Mouse (Mus musculus) neutrophil, adult 83 days (primary cell): ENCODE measurements around the gene Ap2a2. TPM values are rescaled to one million over a fixed set of nuclear protein-coding genes. Genes with fewer than 3 reads are reported as not detected.

Source experiments
- total RNA-seq, 2 experiments: library from RNA; stranded (reverse); gene quantifications; one replicate each; pipeline ENCODE4 v1.2.4; 2023

Ap2a2 gene
- 10 to 100 TPM; 95.5 to 97.7 TPM for total RNA-seq

GRCm38 (mm10) chr7:141561682-141562391 is at the start of gene Ap2a2:
Gene Ap2a2 (plus strand): TSS chr7:141562173.

DNA sequence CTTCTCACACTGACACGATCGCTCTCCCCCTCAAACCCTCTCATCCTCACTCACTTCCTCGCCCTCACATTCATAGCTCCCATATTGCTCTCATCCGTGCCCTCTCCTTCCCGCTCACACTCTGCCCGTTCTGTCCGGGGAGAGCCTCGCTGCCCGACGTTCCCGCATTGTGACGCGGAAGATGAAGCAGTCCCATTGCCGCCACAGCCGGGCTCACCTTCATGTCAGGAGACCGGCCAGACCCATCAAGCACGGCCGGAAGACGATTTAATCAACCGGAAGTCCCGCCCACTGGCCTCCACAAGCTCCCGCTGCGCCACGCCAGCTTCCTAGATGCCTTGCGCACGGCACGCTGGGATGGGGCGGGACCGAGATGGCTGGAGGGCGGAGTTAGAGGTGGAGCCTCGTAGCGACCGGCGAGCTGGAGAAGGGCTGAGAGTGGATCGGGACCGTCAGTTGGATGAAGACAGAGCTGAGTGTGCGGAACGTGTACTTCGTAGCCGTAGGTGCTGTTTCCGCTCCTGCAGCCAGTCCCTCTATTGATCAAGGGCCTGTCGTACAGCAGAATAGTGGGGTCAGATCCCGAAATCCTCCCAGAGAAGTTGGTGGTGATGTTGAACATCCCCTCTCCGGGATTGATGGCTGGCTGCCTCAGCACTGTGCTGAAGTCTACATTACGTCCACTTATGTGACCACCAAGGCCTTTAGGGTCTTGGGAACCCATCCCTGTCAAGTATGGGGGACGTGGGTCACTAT is 22.2 kb upstream of the Ap2a2 start, which contains the start of gene Chid1:
TSS of gene Chid1 (minus strand) at position 302 of the 756 bp plus-strand sequence.

Other genes starting within 250 kb of the Ap2a2 start
- gene Deaf1, start 234.5 kb upstream of the Ap2a2 start, total RNA-seq = 10 to 100 TPM; 24.3 to 35.7 TPM
- 10 to 100 TPM in 1 of 2 experiments, 1 to 10 TPM in 1; 8.5 to 11.1 TPM for gene Tmem80, start 234.4 kb upstream of the Ap2a2 start, total RNA-seq
- gene Eps8l2, start 223.3 kb upstream of the Ap2a2 start, total RNA-seq = under 1 TPM; 0.26 to 0.60 TPM
- 100 to 1,000 TPM; 644 to 676 TPM for gene Taldo1, start 170.0 kb upstream of the Ap2a2 start, total RNA-seq
- 10 to 100 TPM; 20.7 to 21.1 TPM for gene Gatd1, start 148.0 kb upstream of the Ap2a2 start, total RNA-seq
- not detected for gene Cend1, start 132.7 kb upstream of the Ap2a2 start, total RNA-seq
- 10 to 100 TPM; 13.1 to 17.9 TPM for gene Slc25a22, start 124.3 kb upstream of the Ap2a2 start, total RNA-seq
- gene Pidd1, start 118.1 kb upstream of the Ap2a2 start, total RNA-seq = 10 to 100 TPM; 14.4 to 16.1 TPM
- gene Rplp2, start 114.8 kb upstream of the Ap2a2 start, total RNA-seq = 100 to 1,000 TPM; 767 to 918 TPM
- gene Pnpla2, start 107.0 kb upstream of the Ap2a2 start, total RNA-seq = 10 to 100 TPM; 73.0 to 87.7 TPM
- 1 to 10 TPM; 3.7 to 8.1 TPM for gene Cracr2b, start 101.1 kb upstream of the Ap2a2 start, total RNA-seq
- 10 to 100 TPM; 11.9 to 15.1 TPM for gene Cd151, start 94.8 kb upstream of the Ap2a2 start, total RNA-seq
- 10 to 100 TPM; 12.5 to 14.0 TPM for gene Polr2l, start 87.0 kb upstream of the Ap2a2 start, total RNA-seq
- 1 to 10 TPM; 3.2 TPM for gene Tspan4, start 86.9 kb upstream of the Ap2a2 start, total RNA-seq
- 10 to 100 TPM; 20.7 to 21.3 TPM for gene Chid1, start 22.3 kb upstream of the Ap2a2 start, total RNA-seq
- under 1 TPM; 0.38 to 0.42 TPM for gene Muc6, start 93.1 kb downstream of the Ap2a2 start, total RNA-seq
- gene Muc2, start 128.2 kb downstream of the Ap2a2 start, total RNA-seq = under 1 TPM; 0.13 to 0.46 TPM
- not detected for gene Muc5ac, start 226.8 kb downstream of the Ap2a2 start, total RNA-seq